Mouse (Mus musculus) cerebellum, postnatal 36 days (tissue): ENCODE measurements around the gene Rasgrp4.

ENCODE experiments used
- DNase-seq, 2 experiments: peaks; one replicate each; pipeline ENCODE4 v3.0.0; 2021 to 2022; ENCODE audit warnings: mixed read lengths in 2 of 2

Rasgrp4 gene

DNA sequence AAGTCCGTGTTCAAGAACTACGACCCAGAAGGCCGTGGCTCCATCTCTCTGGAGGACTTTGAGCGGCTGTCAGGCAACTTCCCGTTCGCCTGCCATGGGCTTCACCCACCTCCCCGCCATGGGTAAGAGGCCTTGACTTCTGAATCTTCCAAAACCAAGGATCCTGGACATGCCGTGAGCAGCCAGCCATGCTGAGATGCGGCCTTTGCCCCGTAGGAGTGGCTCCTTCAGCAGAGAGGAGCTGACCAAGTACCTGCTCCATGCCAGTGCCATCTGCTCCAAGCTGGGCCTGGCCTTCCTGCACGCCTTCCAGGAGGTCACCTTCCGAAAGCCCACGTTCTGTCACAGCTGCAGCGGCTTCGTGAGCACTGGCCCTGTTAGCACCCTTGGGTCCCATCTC lies 14.1 kb downstream of the Rasgrp4 start:
- DNase-seq = no peak

GRCm38 (mm10) chr7:29151486-29151885 lies 16.8 kb downstream of the Rasgrp4 start:
- no peak for DNase-seq

GRCm38 (mm10) chr7:29154018-29154720 lies 19.5 kb downstream of the Rasgrp4 start:
- DNase-seq = no peak

DNA sequence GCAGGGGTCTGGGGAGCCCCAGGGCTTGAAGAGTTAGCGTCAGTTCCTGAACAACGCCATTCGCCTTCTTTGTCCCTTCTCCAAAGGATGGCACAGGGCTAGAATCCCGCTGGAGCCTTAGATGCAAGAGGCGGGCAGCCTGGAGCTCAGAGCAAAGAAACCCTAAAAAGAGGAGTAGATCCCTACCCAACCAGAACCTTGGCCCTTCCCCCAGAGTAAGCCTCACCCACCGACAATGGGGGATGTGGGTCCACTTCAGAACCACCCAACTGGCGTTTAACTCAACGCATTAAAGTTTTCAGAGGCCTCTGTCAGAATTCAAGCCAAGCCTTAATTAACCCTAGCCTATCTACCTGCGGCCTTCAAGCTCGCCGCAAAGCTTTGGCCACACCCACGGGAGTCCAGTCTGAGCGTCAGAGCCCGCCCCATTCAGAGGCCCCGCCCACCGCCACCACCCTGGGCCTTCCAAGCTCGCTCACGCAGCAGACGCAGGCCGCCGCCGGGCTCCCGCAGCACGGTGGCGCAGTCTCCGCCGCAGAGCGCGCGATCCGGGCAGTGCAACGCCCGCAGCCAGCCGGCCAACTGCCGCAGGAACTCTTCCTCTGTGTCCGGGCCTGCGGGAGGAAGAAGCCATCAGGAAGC lies 20.7 kb downstream of the Rasgrp4 start:
- peak; percentile 89 to 94 for DNase-seq

DNA sequence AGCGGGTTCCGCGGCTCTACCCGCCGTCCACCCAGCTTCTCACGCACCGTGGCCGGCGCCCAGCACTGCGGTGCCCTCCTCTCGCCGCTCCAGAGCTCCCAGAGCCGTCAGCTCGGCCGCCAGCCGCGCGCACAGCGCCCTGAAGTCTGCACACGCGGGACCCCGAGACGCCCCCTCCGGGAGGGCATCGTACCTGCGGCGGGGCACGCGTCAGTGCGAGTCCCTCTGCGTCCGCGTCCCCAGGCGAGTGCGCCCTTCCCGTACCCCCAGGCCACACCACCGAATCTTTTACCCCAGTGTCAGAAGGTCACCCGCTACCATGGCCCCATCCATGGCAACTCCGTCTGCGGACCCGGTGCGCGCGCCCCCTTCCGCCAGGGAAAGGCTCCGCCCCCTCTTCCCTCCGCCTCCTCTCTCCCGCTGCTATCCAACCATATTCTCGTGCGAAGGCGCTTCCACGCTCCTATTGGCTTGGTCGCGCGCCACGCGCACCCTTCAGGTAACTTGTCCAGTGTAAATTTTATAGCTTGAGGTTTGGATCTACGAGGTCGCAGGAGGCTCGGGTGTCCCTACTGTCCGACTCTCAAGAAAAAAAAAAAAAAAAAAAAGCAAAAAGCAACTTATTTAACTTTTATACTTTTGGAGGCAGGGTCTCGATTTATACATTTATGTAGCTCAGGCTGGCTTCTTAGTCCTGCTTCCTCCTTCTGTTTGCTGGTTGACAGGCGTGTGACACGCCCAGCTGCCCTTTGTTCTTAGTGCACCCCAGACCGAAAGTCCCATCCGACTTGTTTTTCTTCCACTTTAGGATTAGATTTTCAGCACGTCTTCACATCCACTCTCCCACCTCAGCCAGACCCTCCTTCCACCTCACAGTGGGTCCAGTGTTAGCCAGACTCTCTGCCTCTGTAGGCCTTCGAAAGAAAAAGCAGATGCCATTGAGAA lies 21.5 kb downstream of the Rasgrp4 start, which contains the start of gene Fam98c:
TSS of gene Fam98c (minus strand) at position 397 of the 945 bp plus-strand sequence.
- peak; percentile 86 to 89 for DNase-seq

DNA sequence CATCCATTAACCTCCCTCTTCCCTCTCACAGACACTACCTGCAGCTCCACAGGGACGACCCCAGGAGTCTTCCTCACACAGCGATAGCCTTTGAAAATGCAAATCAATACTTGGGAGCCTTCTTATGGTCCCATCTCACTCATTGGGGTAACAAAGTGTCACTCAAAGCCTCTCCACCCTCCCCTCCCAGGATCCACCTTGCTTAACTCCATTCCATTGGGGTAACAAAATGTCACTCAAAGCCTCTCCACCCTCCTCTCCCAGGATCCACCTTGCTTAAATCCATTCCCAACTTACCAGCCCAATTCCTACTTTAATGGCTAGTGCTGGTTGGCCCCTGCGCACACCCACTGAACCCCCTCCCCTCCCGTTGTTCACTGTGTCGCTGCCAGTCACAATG lies 23.6 kb downstream of the Rasgrp4 start:
- DNase-seq = no peak

- no peak for DNase-seq
Measured at GRCm38 (mm10) chr7:29162294-29162693, 27.6 kb downstream of the Rasgrp4 start.

DNA sequence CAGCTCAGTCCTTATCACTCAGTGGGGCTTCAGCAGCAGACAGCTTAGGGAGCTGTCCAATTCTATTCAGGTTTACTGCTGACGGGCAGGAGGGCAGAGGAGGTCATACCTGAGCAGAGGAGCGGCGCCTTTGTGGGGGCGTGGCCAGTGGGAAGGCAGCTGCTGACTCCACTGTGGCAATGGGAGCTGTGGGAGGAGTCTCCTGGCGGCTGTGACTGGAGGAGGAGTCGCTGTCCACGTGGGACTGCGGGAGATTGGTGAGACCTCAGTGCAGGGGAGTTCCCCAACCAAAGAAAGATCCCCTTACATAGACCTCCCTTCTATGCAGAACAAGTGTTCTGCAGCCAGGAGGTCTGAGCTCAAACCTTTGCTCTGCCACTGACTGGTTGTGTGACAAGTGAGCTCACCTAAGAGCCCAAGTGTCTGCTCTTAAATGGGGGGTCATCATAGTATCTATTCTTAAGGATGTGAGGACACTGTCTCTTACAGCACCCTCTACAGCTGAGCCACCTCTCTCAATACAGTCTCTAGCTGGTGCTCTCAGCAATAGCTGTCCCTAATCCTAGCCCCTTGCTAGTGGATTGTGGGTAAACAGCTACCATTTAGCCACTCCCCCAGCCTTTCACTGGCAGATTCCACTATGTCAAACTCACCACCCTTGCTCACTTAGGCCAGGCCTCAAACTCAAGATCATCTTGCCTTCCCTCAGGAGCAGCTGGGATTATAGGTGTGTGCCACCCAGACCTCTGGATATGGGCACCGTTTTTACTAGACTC lies 28.3 kb downstream of the Rasgrp4 start:
- DNase-seq = no peak

GRCm38 (mm10) chr7:29167656-29168055 lies 33.0 kb downstream of the Rasgrp4 start:
- no peak for DNase-seq

GRCm38 (mm10) chr7:29168121-29168695 lies 33.6 kb downstream of the Rasgrp4 start:
- no peak for DNase-seq

GRCm38 (mm10) chr7:29168791-29169230 lies 34.2 kb downstream of the Rasgrp4 start:
- no peak for DNase-seq

DNA sequence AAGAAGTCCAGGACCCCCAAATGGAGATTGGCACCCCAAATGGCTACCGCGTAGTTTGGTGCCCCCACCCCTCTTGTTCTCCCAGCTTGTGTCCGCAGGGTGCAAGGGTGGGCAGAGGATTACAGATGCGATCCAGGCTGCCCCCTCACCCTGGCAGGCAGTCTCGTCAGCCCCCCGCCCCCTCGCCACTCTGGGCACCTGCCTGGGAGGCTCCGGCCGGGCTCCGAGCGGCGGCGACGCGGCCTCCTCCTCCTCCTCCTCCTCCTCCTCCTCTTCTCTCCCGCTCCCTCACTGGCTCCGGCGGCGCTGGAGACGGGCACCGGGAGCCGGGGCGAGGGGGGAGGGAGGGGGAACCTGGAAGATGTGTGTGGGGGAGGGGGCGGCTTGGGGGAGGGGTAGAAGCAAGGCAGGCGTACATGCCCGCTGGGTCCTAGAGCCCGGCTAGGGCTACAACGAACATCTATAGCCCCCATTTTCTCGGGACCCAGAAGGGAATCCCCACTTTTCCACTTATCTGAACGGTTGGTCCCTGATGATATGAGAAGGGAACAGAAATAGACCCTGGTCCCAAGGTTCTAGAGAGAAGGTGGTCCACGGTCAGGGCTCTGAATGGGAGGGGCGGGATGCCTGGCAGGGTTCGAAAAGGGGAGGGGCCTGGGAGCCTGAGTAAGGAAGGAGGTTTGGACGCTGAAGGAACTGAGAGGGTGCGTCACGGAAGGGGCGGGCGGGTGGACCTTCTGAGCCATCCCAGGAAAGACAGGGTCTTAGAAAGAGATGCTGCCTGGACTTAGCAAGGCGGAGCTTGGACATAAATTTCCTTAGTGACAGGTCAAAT lies 34.8 kb downstream of the Rasgrp4 start:
- DNase-seq = peak; percentile 81 to 82

GRCm38 (mm10) chr7:29170066-29170754 lies 35.6 kb downstream of the Rasgrp4 start, which contains the start of the genes Ggn and Spred3:
TSS of gene Ggn (plus strand) at chr7:29170210.
TSS of gene Spred3 (minus strand) at chr7:29170411.
- DNase-seq = peak; percentile 35 to 49

DNA sequence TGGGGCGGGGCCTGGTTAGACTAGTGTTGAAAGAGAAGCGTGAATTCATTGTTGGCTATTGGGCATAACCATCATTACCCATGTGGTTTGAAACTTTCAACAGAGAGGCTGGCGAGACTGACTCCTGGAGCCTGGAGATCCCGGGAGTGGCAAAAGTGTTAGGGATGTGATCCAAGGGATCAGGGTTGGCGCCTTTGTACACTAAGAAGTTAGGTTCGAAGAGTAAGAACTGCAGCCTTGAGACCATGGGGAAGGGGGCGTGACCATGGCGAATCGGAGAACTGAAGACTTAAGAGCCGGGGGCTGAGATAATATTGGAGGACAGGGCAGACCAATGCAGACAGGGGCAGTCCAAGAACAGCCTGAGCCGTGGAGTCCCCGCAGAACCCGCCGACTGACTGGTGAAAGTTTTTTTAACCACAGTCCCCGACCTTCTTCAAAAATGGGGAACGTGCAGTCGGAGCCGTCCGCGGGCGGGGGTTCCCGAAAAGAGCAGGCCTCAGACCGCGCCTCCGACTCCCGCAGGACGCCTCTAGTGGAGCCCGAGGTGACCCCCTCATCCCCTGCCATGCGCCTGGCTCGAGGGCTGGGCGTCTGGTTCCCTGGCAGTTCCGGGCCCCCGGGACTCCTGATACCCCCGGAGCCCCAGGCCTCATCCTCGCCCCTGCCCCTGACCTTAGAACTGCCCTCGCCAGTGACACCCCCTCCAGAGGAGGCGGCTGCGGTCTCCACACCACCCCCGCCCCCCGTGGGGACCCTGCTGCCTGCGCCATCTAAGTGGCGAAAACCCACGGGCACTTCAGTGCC lies 36.3 kb downstream of the Rasgrp4 start:
- peak in 1 of 2 experiments; percentile 27 for DNase-seq

DNA sequence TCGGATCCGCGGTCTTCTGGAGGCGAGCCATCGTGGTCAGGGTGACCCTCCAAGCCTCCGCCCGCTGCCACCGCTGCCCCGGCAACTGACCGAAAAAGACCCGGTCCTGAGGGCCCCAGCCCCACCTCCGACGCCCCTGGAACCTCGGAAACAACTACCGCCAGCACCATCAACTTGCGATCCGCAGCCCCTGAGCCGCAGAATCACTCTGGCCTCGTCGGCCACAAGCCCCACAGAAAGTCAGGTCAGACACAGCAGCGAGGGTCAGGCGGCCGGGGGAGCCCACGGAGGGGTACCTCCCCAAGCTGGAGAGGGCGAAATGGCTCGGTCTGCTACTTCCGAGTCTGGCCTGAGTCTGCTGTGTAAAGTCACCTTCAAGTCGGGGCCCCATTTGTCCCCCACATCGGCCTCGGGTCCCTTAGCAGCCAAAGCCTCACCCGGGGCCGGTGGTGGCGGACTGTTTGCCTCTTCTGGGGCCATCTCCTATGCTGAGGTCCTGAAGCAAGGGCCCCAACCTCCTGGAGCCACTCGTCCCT lies 37.0 kb downstream of the Rasgrp4 start:
- peak in 1 of 2 experiments; percentile 10 for DNase-seq

DNA sequence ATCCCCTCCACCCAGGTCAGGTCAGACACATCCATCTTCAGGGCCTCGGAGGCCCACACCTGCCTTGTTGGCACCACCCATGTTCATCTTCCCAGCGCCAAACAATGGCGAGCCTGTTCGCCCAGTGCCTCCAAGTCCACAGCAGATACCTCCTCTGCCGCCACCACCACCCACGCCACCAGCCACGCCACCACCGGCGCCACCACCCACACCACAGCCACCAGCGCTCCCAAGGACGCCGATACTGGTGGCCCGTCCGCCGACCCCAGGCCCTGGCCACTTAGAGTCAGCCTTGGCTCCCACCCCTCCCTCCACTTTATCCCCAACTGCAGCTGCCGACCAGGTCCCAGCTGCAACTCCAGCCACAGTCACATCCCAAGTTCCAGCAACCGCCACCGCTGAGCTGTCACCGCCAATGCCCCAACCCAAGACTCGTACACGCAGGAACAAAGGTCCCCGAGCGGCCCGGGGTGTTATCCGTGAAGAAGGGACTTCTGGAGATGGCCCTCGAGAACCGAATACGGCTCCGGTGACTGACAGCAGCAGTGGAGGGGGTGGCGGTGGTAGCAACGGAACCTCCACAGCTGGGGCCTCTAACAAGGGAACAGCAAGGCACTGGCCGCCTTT lies 37.9 kb downstream of the Rasgrp4 start:
- DNase-seq = no peak

GRCm38 (mm10) chr7:29178106-29178505 lies 43.5 kb downstream of the Rasgrp4 start:
- DNase-seq = peak in 1 of 2 experiments; percentile 15

- DNase-seq = no peak
Measured at GRCm38 (mm10) chr7:29179323-29179722, 44.7 kb downstream of the Rasgrp4 start.
